Mouse (Mus musculus): ENCODE results near the gene Ddah2. TPM values are rescaled to one million over a fixed set of nuclear protein-coding genes. Genes with fewer than 3 reads are reported as not detected.
A peak's percentile ranks its signal among the peaks of the same experiment; 100 is the strongest.

Ddah2 gene
- polyA plus RNA-seq, 1 experiment from 2014 or later: 653 TPM

DNA sequence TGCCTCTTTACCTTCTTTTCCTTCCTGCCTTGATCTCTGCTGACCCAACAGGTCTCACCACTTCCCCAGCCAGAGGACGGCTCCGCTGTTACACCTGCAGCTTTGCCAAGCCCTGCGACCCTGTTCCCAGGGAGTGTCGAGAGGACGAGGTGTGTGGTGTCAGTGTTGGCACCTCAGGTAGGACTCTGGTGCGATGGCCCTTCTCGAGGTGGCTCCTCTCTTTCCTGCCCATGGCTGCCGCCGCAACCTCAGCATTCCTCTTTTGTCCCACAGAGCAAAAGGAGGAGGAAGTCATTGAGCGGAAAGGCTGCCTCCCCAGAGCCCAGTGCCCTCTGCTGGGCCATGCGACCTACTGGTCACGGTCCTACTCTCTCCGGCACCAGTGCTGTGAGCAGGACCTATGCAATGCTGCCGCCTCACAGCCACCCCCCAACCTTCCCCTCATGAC, 19.0 kb downstream of the Ddah2 start, which contains the start of gene Ly6g6d:
Ly6g6d (minus strand) TSS at position 280 of the 448 bp plus-strand sequence.
- H3K4me3 ChIP-seq (ENCODE audit: low read depth, low read length): peak within 1 kb of the TSS; percentile 18; the same call in 1 of the 2 replicates
- peak within 1 kb of the TSS; percentile 46 for H3K4me2 ChIP-seq
- no peaks in the 10 kb centered on the region for H3K36me3 ChIP-seq (ENCODE audit: control insufficient read depth, insufficient read depth, low read length)
- no peaks in the 10 kb centered on the region for H3K27me3 ChIP-seq (ENCODE audit: control insufficient read depth, insufficient read depth, low read length)
- H3K27ac ChIP-seq (ENCODE audit: low read depth, low read length): no peak within 1 kb of the TSS
- ATAC-seq (ENCODE audit: low FRiP score) (0 out of 2 replicates have a peak, but pooled peaks have one; percentile 33), DNase-seq (ENCODE audit: low spot score, missing footprints) (peak; percentile 90)
- H3K4me1 ChIP-seq (ENCODE audit: control insufficient read depth, insufficient read depth, low read length): peaks cover 11% of the 10 kb centered on the region; the same call in 1 of the 2 replicates
- H3K9ac ChIP-seq (ENCODE audit: low read length): peak within 1 kb of the TSS; percentile 65
- H3K9me3 ChIP-seq (ENCODE audit: control insufficient read depth, low read length): no peaks in the 10 kb centered on the region; the same call in 1 of the 2 replicates
- 12% methylated on average over 12 of the region's 14 CpGs for WGBS

DNA sequence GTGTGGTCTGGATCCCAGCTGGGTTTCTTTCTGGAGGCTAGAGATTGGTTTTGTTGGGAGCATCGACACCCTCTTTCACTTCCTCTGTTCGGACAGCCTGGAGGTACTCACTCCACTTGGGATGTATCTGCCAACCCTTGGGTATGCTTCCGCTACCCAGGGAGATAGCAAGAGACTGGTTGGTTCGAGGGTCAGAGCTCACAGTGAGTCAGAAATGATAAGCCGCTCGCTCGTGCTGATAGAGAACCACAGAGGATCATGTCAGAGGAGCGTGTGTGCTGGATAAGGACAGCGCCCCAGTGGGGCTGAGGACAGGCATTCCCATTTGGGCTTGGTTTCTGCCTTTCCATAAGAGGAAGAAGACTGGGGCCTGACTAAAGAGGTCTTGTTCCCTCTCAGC, 20.9 kb downstream of the Ddah2 start:
- WGBS: 77% methylated on average over 9 of the region's 9 CpGs
- Histone ChIP-seq H3K4me3 (ENCODE audit: low read depth, low read length) (no peak overlapping the region), H3K9ac (ENCODE audit: low read length) (no peak overlapping the region)

DNA sequence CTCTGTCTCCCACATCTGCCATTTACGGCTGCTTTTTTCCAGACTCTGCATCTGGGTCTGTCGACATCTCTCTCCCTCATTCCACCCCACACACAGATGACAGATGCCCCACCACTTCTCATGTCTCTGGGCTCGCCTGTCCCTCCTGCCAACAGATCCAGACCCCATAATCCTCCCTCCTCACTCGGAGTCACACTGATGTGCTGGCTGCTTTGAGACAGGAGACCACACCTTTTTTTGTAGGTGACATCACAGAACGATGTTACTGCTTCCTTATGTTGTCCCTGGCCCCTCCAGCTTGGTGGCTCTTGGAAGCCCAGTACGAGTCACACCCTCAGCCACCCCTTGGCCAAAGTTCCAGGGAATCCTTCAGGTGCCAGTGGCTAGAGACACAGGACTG, 21.4 kb downstream of the Ddah2 start:
- no peak overlapping the region for H3K4me2 ChIP-seq
- H3K9me3 ChIP-seq (ENCODE audit: control insufficient read depth, low read length): no peaks in the 10 kb centered on the region; the same call in 1 of the 2 replicates
- no peak overlapping the region for H3K27ac ChIP-seq (ENCODE audit: low read depth, low read length)
- H3K36me3 ChIP-seq (ENCODE audit: control insufficient read depth, insufficient read depth, low read length): no peaks in the 10 kb centered on the region
- DNase-seq (ENCODE audit: low spot score, missing footprints): no peak
- no peak overlapping the region for H3K9ac ChIP-seq (ENCODE audit: low read length)
- no peak overlapping the region for H3K4me3 ChIP-seq (ENCODE audit: low read depth, low read length)
- ATAC-seq (ENCODE audit: low FRiP score): no peak
- peaks cover 11% of the 10 kb centered on the region; the same call in 1 of the 2 replicates for H3K4me1 ChIP-seq (ENCODE audit: control insufficient read depth, insufficient read depth, low read length)
- WGBS: 64% methylated on average over 6 of the region's 6 CpGs
- H3K27me3 ChIP-seq (ENCODE audit: control insufficient read depth, insufficient read depth, low read length): no peaks in the 10 kb centered on the region

More for the DNA sequence above, 20.9 kb downstream of the Ddah2 start:
- Histone ChIP-seq H3K27me3 (ENCODE audit: control insufficient read depth, insufficient read depth, low read length) (no peaks in the 10 kb centered on the region), H3K4me2 (no peak overlapping the region), H3K27ac (ENCODE audit: low read depth, low read length) (no peak overlapping the region), H3K9me3 (ENCODE audit: control insufficient read depth, low read length) (no peaks in the 10 kb centered on the region; the same call in 1 of the 2 replicates), H3K36me3 (ENCODE audit: control insufficient read depth, insufficient read depth, low read length) (no peaks in the 10 kb centered on the region), H3K4me1 (ENCODE audit: control insufficient read depth, insufficient read depth, low read length) (peaks cover 11% of the 10 kb centered on the region; the same call in 1 of the 2 replicates)
- DNase-seq (ENCODE audit: low spot score, missing footprints): no peak
- ATAC-seq (ENCODE audit: low FRiP score): no peak

DNA sequence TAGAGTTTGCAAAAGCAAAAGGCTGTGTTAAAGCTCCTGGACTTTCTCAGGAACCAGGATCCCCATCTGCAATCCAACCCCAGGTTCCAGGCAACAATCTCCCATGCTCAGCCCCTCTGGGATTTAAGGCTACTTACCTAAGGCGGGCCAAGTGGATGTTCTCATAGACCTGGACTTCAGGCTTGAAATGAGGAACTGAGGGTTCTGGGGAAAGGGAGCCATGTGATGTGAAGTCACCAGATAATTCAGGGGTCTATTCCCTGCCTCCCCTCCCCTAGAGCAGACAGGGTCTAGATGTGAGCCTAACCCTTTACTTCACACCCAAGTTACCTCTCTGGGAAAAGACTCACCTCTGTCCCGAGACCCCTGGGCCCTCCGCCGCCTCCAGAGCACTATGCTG, 21.9 kb downstream of the Ddah2 start:
- WGBS: 74% methylated on average over 4 of the region's 4 CpGs
- no peak for ATAC-seq (ENCODE audit: low FRiP score)

GRCm38 (mm10) chr17:35082841-35083576, 24.2 kb downstream of the Ddah2 start:
- H3K27ac ChIP-seq (ENCODE audit: low read depth, low read length): no peak overlapping the region
- H3K27me3 ChIP-seq (ENCODE audit: control insufficient read depth, insufficient read depth, low read length): no peaks in the 10 kb centered on the region
- H3K4me1 ChIP-seq (ENCODE audit: control insufficient read depth, insufficient read depth, low read length): no peaks in the 10 kb centered on the region
- ATAC-seq (ENCODE audit: low FRiP score) (no peak), DNase-seq (ENCODE audit: low spot score, missing footprints) (no peak)
- no peak overlapping the region for H3K4me3 ChIP-seq (ENCODE audit: low read depth, low read length)
- no peaks in the 10 kb centered on the region for H3K36me3 ChIP-seq (ENCODE audit: control insufficient read depth, insufficient read depth, low read length)
- H3K9me3 ChIP-seq (ENCODE audit: control insufficient read depth, low read length): no peaks in the 10 kb centered on the region
- H3K4me2 ChIP-seq: no peak overlapping the region
- 88% methylated on average over 16 of the region's 16 CpGs for WGBS
- no peak overlapping the region for H3K9ac ChIP-seq (ENCODE audit: low read length)

More for the DNA sequence above, 21.9 kb downstream of the Ddah2 start:
- Histone ChIP-seq H3K4me2 (no peak overlapping the region), H3K9ac (ENCODE audit: low read length) (no peak overlapping the region), H3K9me3 (ENCODE audit: control insufficient read depth, low read length) (no peaks in the 10 kb centered on the region), H3K4me1 (ENCODE audit: control insufficient read depth, insufficient read depth, low read length) (peaks cover 11% of the 10 kb centered on the region; the same call in 1 of the 2 replicates), H3K27ac (ENCODE audit: low read depth, low read length) (no peak overlapping the region), H3K36me3 (ENCODE audit: control insufficient read depth, insufficient read depth, low read length) (no peaks in the 10 kb centered on the region), H3K27me3 (ENCODE audit: control insufficient read depth, insufficient read depth, low read length) (no peaks in the 10 kb centered on the region), H3K4me3 (ENCODE audit: low read depth, low read length) (no peak overlapping the region)
- no peak for DNase-seq (ENCODE audit: low spot score, missing footprints)

GRCm38 (mm10) chr17:35083929-35084497, 25.2 kb downstream of the Ddah2 start:
- H3K4me1 ChIP-seq (ENCODE audit: control insufficient read depth, insufficient read depth, low read length): no peaks in the 10 kb centered on the region
- no peak overlapping the region for H3K4me2 ChIP-seq
- ATAC-seq (ENCODE audit: low FRiP score) (no peak), DNase-seq (ENCODE audit: low spot score, missing footprints) (no peak)
- no peak overlapping the region for H3K9ac ChIP-seq (ENCODE audit: low read length)
- no peak overlapping the region for H3K4me3 ChIP-seq (ENCODE audit: low read depth, low read length)
- no peaks in the 10 kb centered on the region for H3K36me3 ChIP-seq (ENCODE audit: control insufficient read depth, insufficient read depth, low read length)
- H3K9me3 ChIP-seq (ENCODE audit: control insufficient read depth, low read length): no peaks in the 10 kb centered on the region
- no peak overlapping the region for H3K27ac ChIP-seq (ENCODE audit: low read depth, low read length)
- 83% methylated on average over 3 of the region's 3 CpGs for WGBS
- no peaks in the 10 kb centered on the region for H3K27me3 ChIP-seq (ENCODE audit: control insufficient read depth, insufficient read depth, low read length)

DNA sequence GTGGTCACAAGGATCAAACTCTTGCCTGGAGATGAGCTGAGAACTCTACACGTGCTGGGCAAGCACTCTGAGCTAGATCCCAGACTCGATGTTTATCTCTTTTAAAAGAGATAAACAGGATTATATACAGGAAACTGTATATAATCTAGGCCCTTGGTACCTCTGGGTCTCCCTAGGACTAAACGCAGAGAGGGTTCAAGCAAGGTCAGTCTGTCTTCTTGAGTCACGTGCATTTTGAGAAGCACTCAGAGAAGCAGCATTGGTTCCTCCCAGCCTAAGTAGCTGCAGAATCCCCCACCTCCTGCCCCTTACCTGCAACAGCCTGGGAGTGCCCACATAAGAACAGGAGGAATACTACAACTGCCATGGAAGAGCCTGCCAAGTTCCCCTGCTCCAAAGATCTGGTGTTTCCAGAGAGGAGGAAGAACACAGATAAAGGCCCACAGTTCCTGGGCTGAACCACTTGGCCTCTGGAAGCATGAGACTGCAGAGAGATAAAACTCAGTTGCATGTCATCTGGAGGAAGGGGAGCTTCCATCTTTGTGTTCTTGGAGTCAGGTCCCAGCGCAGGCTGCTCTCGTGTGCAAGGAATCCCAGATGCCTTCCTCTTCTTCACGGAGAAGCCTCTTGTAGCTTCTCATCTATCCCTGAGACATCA, 26.5 kb downstream of the Ddah2 start, which contains the start of gene Ly6g6f:
Ly6g6f (minus strand) TSS at position 403 of the 658 bp plus-strand sequence.
- Histone ChIP-seq H3K36me3 (ENCODE audit: control insufficient read depth, insufficient read depth, low read length) (no peaks in the 10 kb centered on the region), H3K4me2 (no peak within 1 kb of the TSS), H3K27me3 (ENCODE audit: control insufficient read depth, insufficient read depth, low read length) (no peaks in the 10 kb centered on the region), H3K9ac (ENCODE audit: low read length) (no peak within 1 kb of the TSS), H3K4me3 (ENCODE audit: low read depth, low read length) (no peak within 1 kb of the TSS), H3K9me3 (ENCODE audit: control insufficient read depth, low read length) (no peaks in the 10 kb centered on the region), H3K4me1 (ENCODE audit: control insufficient read depth, insufficient read depth, low read length) (peaks cover 5% of the 10 kb centered on the region), H3K27ac (ENCODE audit: low read depth, low read length) (no peak within 1 kb of the TSS)
- WGBS: 81% methylated on average over 7 of the region's 7 CpGs
- ATAC-seq (ENCODE audit: low FRiP score) (no peak), DNase-seq (ENCODE audit: low spot score, missing footprints) (no peak)

GRCm38 (mm10) chr17:35088151-35088550, 29.3 kb downstream of the Ddah2 start:
- Histone ChIP-seq H3K27me3 (ENCODE audit: control insufficient read depth, insufficient read depth, low read length) (no peaks in the 10 kb centered on the region), H3K9ac (ENCODE audit: low read length) (no peak overlapping the region), H3K27ac (ENCODE audit: low read depth, low read length) (no peak overlapping the region), H3K4me1 (ENCODE audit: control insufficient read depth, insufficient read depth, low read length) (peaks cover 5% of the 10 kb centered on the region), H3K36me3 (ENCODE audit: control insufficient read depth, insufficient read depth, low read length) (no peaks in the 10 kb centered on the region), H3K9me3 (ENCODE audit: control insufficient read depth, low read length) (no peaks in the 10 kb centered on the region), H3K4me3 (ENCODE audit: low read depth, low read length) (no peak overlapping the region), H3K4me2 (no peak overlapping the region)
- no peak for ATAC-seq (ENCODE audit: low FRiP score)
- DNase-seq (ENCODE audit: low spot score, missing footprints): no peak
- WGBS: 57% methylated on average over 2 of the region's 2 CpGs
